Mouse (Mus musculus) layer of hippocampus, adult 9-11 months (tissue): ENCODE data around the gene Rpp25l.

Source experiments
- DNase-seq: peaks from one replicate; pipeline ENCODE4 v3.0.0; 2022

Gene Rpp25l

DNA sequence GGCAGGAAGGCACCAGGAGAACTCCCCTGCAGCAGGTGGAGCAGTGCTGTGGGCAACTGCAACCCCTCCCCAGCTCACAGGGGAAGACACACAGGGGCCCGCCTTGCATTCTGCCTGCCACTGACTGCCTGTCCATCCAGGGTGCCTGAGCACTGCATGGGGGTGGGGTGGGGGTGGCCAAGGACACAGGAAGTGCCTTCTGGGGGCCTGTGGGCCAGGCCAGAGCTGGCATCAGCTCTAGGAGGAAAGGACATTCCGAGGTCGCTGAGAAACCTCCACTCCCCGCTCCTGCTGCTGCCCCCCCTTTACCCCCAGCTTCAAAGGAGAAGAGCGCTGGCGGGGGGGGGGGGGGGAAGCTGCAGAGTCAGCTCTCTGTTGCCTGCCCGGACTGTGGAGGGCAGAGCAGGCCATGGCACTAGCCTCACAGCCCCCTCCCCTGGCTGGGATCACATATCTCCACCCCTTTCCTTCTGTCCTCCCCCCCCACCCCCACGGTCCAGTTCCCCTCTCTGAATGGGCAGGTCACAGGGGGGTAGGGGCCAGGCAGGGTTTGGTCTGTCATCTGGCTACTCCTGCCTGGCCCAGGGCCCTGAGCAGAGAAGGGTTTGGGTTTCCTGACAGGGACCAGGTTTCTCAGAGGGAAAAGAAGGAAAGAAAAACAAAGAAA is 48.2 kb downstream of the Rpp25l start:
- no peak for DNase-seq

DNA sequence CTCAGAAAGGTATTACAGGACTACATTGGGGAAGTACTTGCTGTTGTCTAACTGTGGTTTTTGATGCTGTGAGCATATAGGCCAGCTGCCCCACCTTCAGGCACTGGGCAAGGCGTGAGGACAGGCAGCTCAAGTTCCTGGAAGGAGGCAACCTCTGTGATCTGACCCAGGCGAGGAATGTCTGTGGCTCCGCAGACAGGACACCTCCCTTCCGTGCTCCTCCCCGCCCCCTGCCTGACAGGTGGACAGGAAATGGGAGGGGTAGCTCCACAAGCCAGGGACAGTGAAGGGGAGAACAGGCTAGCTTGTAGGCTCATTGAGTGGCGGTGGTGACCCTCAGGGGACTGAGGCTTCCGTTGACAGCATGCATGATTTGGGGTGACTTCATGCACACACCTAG is 48.8 kb downstream of the Rpp25l start:
- no peak for DNase-seq

DNA sequence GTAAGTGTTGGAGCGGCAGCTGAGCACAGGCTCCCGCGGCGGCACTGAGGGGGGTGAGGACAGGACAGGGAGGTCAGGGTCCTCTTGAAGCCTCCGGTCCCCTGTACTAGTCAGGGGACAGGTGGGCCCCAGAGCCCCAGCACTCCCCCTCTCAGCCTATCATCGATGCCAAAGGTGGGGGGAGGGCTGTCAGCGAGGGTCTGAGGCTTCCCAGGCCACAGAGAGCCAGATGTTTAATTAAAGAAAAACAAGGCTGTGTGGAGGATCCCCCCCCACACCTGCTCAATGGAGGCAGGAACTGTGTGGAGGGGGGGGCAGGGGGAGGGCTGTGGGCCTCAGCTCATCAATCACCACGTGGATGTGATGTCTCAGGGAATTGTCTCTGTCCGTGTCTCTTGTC is 49.7 kb downstream of the Rpp25l start:
- no peak for DNase-seq

DNA sequence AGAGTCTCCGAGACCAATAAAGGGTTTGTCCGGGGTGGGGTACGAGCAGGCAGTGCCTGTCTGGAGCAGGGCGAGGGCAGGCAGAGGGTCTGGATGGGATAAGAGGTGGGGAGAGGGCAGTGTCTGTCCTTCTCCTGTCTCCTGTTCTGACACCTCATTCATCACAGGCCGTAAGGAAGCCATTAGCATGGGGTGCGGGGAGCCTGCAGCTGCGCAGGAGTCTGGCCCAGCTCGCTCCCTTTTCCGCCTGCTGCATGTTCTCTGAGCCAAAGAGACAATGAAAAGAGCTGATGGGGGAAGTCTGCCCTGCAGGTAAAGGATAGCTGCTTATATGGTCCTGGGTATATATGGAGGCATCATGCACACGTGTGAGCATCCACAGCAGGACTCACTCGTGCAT is 50.6 kb downstream of the Rpp25l start:
- no peak for DNase-seq
